Mouse (Mus musculus) layer of hippocampus, adult 9-10 months (tissue): Measurements from ENCODE around the gene Gm32717.
"Not testable (repeated sequence)": the region's sequence is repeated elsewhere in the genome, so short reads cannot be mapped to it uniquely, and the experiment has no call there.

Experiments
- DNase-seq: peaks from one replicate; pipeline ENCODE4 v3.0.0; 2022; ENCODE audit warnings: low spot score

The Gm32717 gene

GRCm38 (mm10) chr10:118240680-118241079 is at the start of gene Gm32717:
Gene Gm32717, minus strand, starts transcription at chr10:118240780.
- DNase-seq, result not testable (repeated sequence)

GRCm38 (mm10) chr10:118283016-118283415 is 42.4 kb upstream of the Gm32717 start:
- not testable (repeated sequence) for DNase-seq

DNA sequence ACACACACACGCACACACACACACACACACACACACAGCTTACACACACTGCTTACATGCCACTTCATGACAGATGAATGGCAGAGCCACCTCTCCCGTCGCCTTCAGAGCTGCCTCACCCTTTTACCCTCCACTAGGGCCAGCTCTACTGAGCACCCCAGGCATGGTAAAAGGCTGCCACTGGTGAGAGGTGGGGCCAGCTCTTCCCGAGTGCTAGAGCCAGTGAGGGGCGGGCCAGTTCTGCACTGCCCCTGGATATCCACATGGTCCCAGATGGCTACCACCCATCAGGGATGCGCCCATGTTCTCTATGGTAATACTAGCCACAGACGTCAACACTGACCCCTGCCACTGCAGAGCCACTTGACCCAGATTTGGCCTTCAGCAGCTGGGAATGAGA is 42.0 kb upstream of the Gm32717 start:
- DNase-seq, result not testable (repeated sequence)

GRCm38 (mm10) chr10:118278069-118278468 is 37.5 kb upstream of the Gm32717 start:
- DNase-seq, result not testable (repeated sequence)

- DNase-seq, result not testable (repeated sequence)
These were observed 30.8 kb upstream of the Gm32717 start for GRCm38 (mm10) chr10:118271416-118271815.

- not testable (repeated sequence) for DNase-seq
These were observed 28.2 kb upstream of the Gm32717 start for GRCm38 (mm10) chr10:118268812-118269211.

DNA sequence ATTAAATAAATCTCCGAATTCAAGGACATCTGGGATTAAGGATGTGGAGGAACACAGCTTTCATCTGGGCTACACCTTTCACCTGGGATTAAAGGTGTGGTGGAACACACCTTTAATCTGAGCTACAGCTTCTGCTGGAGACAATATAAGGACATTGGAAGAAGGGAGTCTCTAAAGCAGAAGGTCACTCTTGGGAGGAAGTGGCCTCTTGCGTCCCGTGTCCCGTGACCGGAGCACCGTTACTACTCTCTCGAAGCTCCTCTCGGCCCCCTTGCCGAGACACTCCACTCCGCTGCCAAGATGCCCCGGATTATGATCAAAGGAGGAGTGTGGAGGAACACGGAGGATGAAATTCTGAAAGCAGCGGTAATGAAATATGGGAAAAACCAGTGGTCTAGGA is 17.8 kb upstream of the Gm32717 start, which contains the start of gene Gm32802:
Gene Gm32802, plus strand, starts transcription at position 301 of the 400 bp plus-strand sequence.
- not testable (repeated sequence) for DNase-seq

DNA sequence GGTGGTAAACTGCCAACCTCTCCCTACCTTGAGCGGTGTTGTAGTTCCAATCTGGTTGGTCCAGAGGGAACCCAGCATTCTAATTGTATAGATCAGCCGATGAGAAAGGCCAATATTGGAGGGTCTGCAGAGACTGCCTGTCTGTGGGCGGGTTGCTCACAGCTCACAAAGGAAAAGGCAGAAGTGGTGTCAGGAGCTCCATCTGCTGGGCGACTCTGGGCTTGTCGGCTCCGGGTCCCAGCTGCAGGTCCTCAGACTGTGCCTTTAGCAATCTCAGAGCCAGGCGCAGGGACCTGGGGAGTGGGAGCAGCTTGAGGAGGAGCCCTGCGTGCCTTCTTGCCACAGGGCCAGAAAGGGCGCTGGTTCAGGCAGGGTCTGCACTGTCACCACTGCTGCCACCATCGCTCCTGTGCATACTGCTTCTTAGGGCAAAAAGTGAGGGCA is 10.3 kb upstream of the Gm32717 start:
- DNase-seq, result no peak

DNA sequence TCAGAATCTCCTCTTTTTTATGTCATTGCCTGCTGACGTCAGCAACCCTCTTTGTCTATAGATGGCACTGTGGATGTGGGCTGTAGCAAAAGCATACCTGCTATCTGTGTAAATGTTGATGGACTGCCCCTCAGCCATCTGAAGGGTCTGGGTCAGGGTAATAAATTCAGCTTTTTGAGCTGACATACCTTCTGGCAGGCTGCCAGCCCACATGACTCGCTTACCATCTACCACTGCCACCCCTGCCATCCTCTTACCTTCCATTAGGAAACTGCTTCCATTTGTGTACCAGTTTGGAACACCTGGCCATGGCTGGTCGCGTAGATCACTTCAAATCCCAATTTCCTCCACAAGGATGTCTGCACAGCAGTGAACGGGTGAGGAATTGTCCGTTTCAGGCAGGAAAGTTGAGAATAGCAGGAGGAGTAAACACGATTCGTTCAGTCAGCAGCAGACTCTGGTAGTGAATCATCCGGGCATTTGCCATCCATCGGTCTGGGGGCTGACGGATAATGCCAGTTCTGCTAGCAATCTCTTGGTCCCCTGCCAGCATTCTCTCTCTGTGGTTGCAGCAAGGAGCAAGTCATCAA is 8.5 kb upstream of the Gm32717 start:
- peak; percentile 7 for DNase-seq

DNA sequence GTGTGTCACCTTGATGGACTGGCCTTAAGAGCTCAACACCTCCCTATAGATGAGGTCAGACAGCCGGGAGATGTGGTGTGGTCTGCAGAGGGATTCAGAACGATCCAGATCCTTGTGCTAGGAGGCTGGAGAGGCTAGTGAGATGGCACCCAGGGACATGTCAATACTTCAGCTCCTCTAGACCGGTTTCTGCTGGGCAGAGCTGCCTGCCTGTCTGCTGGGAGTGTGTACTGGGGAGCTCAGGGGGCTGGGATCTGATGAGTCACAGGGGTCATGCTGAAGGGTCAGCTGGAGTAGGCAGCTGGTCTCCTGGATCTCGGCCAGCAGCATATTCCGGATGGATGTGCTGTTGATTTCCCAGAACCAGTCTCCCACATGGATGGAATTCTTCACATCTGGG is 8.0 kb downstream of the Gm32717 start:
- not testable (repeated sequence) for DNase-seq

DNA sequence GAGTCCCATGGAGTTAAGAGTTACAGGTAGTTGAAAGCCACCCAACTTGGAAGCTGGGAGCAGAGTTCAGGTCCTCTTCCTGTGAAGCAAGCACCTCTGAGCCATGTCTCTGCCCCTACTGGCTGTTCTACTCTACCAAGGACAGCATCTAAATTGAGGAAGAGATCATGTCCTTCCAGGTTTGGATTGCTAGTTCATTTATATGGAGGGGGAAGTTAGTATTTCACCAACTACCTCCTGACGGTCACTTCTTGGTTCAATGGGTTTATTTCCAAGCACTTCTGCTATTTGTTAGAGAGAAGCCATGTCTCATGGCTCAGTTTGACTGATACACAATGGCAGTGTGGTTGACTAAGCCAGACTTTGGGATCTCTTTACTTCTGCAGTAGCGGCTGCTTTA is 13.0 kb downstream of the Gm32717 start:
- DNase-seq, result not testable (repeated sequence)

DNA sequence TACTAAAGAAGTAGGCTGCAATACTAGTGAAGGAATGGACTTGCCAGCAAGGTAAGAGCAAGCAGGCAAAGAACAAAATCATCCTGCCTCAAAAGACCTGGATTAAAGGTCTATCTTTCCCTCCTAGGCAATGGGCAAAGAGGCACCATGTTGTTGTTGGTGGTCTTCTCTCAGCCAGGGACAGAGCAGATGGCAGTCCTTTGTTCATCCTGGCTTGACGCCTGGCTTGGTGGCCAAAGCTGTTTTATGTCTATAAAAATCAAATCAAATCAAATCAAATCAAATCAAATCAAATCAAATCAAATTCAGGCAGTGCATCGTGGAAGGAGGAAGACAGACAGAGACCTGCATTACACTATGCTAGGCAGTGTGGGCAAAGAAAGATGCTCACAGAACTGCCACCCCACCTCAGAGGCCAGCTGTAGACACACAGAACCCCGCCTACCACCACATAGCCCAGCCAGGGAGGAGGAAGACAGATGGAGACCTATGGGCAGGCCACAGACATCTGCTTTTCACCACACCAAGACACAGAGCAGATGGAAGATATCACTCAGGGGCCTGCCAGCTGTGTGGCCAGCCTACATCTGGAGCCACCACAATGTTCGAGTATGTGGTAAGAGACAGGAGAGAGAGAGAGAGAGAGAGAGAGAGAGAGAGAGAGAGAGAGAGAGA is 24.7 kb downstream of the Gm32717 start:
- DNase-seq, result not testable (repeated sequence)

DNA sequence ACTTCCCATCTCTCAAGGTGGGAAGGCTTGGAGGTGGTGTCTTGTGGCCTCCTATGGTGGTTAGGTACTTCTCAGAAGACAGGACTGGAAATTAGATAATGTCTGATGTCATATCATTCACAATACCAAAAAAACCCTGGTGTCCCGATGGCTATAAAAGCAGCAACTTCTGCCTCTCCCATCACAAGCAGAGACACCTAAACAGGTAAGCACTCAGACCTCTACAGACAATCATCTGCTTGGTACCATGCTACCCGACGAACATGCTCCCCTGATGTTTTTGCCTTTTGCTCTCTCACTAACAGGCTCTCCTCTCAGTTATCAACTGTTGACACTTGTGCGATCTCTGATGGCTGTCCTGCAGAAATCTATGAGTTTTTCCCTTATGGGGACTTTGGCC is 35.9 kb downstream of the Gm32717 start, which contains the start of gene Il22:
Gene Il22, plus strand, starts transcription at position 301 of the 400 bp plus-strand sequence.
- no peak for DNase-seq

- not testable (repeated sequence) for DNase-seq
These were observed 45.4 kb downstream of the Gm32717 start for GRCm38 (mm10) chr10:118195150-118195549.
